13 mouse cellular contexts compared by ENCODE assay signal in the genomic region with DNA sequence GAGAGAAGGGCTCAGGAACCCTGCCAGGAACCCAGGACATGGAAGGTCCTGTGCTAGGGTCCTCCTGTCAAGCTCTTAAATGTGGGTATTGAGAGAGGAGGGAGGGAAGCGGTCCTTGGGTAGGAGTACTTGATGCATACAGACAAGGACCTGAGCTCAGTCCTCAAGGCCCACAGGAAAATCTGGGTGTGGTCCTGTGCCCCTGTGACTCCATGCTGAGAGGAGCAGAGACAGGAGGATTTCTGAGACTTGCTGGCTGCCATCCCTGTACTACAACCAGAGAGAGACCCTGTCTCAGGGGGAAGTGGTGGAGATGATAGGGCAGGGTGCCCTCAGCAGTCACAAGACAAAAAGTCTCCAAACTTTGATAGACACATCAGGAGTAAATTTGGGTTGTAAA. TPM values are rescaled to one million over a fixed set of nuclear protein-coding genes. Genes with fewer than 3 reads are reported as not detected.
A peak's percentile ranks its signal among the peaks of the same experiment; 100 is the strongest.
DNase-seq lines count a peak whose midpoint lies in the region; ATAC-seq lines count a peak whose summit lies in the region.
"Had no signal": no experiment of that assay in that cellular context is flagged by ENCODE, and none has a peak within 500 bp of the region (broad histone marks: within the 10 kb centered on the region; RNA-seq: fewer than 3 reads in every experiment).

No protein-coding gene starts in this region.

- peaks cover 50% of the 10 kb centered on the region for H3K4me1 ChIP-seq in kidney, embryonic 15.5 days
- peaks cover 39% of the 10 kb centered on the region for H3K4me1 ChIP-seq in limb, embryonic 13.5 days
- H3K4me1 ChIP-seq: liver, embryonic 13.5 days; megakaryocyte, embryonic 14.5 days had no signal

- H3K9me3 ChIP-seq in kidney, embryonic 15.5 days (replicated peaks) = no peaks in the 10 kb centered on the region
- H3K9me3 ChIP-seq in limb, embryonic 13.5 days = no peaks in the 10 kb centered on the region
- H3K9me3 ChIP-seq: liver, embryonic 13.5 days; megakaryocyte, embryonic 14.5 days; stomach, embryonic 15.5 days had no signal

- peak overlapping the region; percentile 72 for H3K27ac ChIP-seq in kidney, embryonic 15.5 days
- peak overlapping the region; percentile 48; the same call in 1 of the 2 replicates for H3K27ac ChIP-seq in limb, embryonic 13.5 days
- H3K27ac ChIP-seq: liver, embryonic 13.5 days; stomach, embryonic 15.5 days had no signal

- H3K36me3 ChIP-seq in kidney, embryonic 15.5 days = no peaks in the 10 kb centered on the region
- H3K36me3 ChIP-seq in limb, embryonic 13.5 days = no peaks in the 10 kb centered on the region
- H3K36me3 ChIP-seq: liver, embryonic 13.5 days; stomach, embryonic 15.5 days had no signal

- 0 out of 2 replicates have a peak, but pooled peaks have one; percentile 9 for ATAC-seq in kidney, embryonic 15.5 days (replicated peaks; ENCODE audit: low FRiP score)
- no peak for ATAC-seq in limb, embryonic 13.5 days (ENCODE audit: low FRiP score, low read depth)

- 48% methylated on average over 1 of the region's 1 CpGs for WGBS in kidney, embryonic 15.5 days
- WGBS in limb, embryonic 13.5 days = 70% methylated on average over 1 of the region's 1 CpGs

- H3K4me3 ChIP-seq in kidney, embryonic 15.5 days (replicated peaks) = no peak overlapping the region
- no peak overlapping the region for H3K4me3 ChIP-seq in limb, embryonic 13.5 days
- H3K4me3 ChIP-seq: erythroblast, embryonic 14.5 days; liver, embryonic 13.5 days; megakaryocyte, embryonic 14.5 days; stomach, embryonic 15.5 days had no signal

- H3K9ac ChIP-seq in kidney, embryonic 15.5 days = no peak overlapping the region
- H3K9ac ChIP-seq in limb, embryonic 13.5 days = no peak overlapping the region
- H3K9ac ChIP-seq: liver, embryonic 13.5 days; stomach, embryonic 15.5 days had no signal

- DNase-seq in cerebellum, postnatal 10 days = peak; percentile 28 to 43
- DNase-seq in cerebellum, postnatal 36 days = no peak
- no peak for DNase-seq in kidney, postnatal 14 days
- DNase-seq in ES-CJ7 (ENCODE audit: low read depth, low spot score) = peak; percentile 57
- DNase-seq in frontal cortex, postnatal 14 days (ENCODE audit: low spot score in 2 of 2) = no peak
- no peak for DNase-seq in B cell, adult 2 months
- DNase-seq: liver, embryonic 13.5 days; right cerebral cortex, postnatal 4 days had no signal

- no peaks in the 10 kb centered on the region for H3K27me3 ChIP-seq in kidney, embryonic 15.5 days
- no peaks in the 10 kb centered on the region for H3K27me3 ChIP-seq in limb, embryonic 13.5 days
- H3K27me3 ChIP-seq: stomach, embryonic 15.5 days had no signal

- H3K4me2 ChIP-seq in kidney, embryonic 15.5 days = no peak overlapping the region
- no peak overlapping the region for H3K4me2 ChIP-seq in limb, embryonic 13.5 days (replicated peaks)
- H3K4me2 ChIP-seq: liver, embryonic 13.5 days; stomach, embryonic 15.5 days had no signal

RNA-seq across cellular contexts. Expression of gene Tekt5, which starts 25.3 kb away (rescaled TPM):
- 0.91 and 1.1 TPM in 2 replicates for polyA plus RNA-seq in kidney, embryonic 15.5 days (2015; fragmentation: Nextera tagmentation; extraction: Ambion mirVana)
- 0.15 and 0.34 TPM in 2 replicates for polyA plus RNA-seq in limb, embryonic 13.5 days (2015; fragmentation: Nextera tagmentation; extraction: Ambion mirVana)
- polyA plus RNA-seq: erythroblast, embryonic 14.5 days had no signal

RNA-seq across cellular contexts. Expression of gene Nubp1, which starts 41.8 kb away (rescaled TPM):
- 68.3 and 70.7 TPM in 2 replicates for polyA plus RNA-seq in kidney, embryonic 15.5 days (2015; fragmentation: Nextera tagmentation; extraction: Ambion mirVana)
- polyA plus RNA-seq in limb, embryonic 13.5 days (2015; fragmentation: Nextera tagmentation; extraction: Ambion mirVana) = 60.0 and 64.0 TPM in 2 replicates

RNA-seq across cellular contexts. Expression of gene Emp2, which starts 56.2 kb away (rescaled TPM):
- 18.5 and 19.6 TPM in 2 replicates for polyA plus RNA-seq in kidney, embryonic 15.5 days (2015; fragmentation: Nextera tagmentation; extraction: Ambion mirVana)
- 20.4 and 22.5 TPM in 2 replicates for polyA plus RNA-seq in limb, embryonic 13.5 days (2015; fragmentation: Nextera tagmentation; extraction: Ambion mirVana)
- polyA plus RNA-seq: erythroblast, embryonic 14.5 days had no signal

Comparison
In these comparisons a context has a peak if more than half of its experiments do, and no peak if none do; other contexts are left out.
1. DNase-seq: peak in cerebellum, postnatal 10 days (2 of 2) and ES-CJ7 (single experiment); none in cerebellum, postnatal 36 days (0 of 2), kidney, postnatal 14 days (single experiment), frontal cortex, postnatal 14 days (0 of 2) and B cell, adult 2 months (0 of 2).